ENCODE assay signal across 13 mouse cellular contexts in the genomic region with DNA sequence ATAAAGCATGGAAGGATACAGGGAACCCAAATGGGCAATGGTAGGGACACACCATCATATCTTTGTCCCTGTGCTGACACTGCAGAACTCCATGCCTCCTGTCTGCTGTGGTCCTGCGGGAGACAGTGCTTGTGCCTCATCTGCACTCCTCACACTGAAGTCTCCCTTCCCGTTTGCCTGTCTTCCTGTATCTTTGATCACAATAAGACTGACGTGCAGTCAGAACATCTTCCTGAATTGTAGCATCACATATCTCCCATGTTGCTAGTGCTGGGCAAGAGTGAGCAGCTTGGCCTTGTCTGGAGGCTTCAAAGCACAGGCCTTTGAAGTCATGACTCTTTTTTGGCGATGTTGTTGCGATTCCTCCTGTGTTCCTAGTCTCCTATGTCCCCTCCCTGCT.
DNase-seq lines count a peak whose midpoint lies in the region; ATAC-seq lines count a peak whose summit lies in the region.
"Had no signal": no experiment of that assay in that cellular context is flagged by ENCODE, and none has a peak within 500 bp of the region (broad histone marks: within the 10 kb centered on the region; RNA-seq: fewer than 3 reads in every experiment).

No protein-coding gene starts in this region.

- DNase-seq in forebrain, embryonic 10.5 days (ENCODE audit: extremely low spot score, low spot score): no peak
- DNase-seq in neural tube, embryonic 11.5 days (ENCODE audit: low spot score): no peak
- no peak for DNase-seq in neural tube, embryonic 10.5 days (ENCODE audit: extremely low spot score, low spot score)
- no peak for DNase-seq in lung, postnatal 36 days
- no peak for DNase-seq in cerebellum, adult 8-10 months
- DNase-seq in kidney, adult 11 months: no peak
- DNase-seq: adrenal gland, postnatal 14 days; heart, adult 18-20 months; kidney, adult 9 months had no signal

- no peak overlapping the region for H3K4me2 ChIP-seq in forebrain, embryonic 12.5 days
- no peak overlapping the region for H3K4me2 ChIP-seq in neural tube, embryonic 11.5 days (ENCODE audit: low read depth)
- H3K4me2 ChIP-seq in midbrain, embryonic 15.5 days: no peak overlapping the region
- H3K4me2 ChIP-seq: limb, embryonic 13.5 days had no signal

- no peaks in the 10 kb centered on the region for H3K27me3 ChIP-seq in forebrain, embryonic 12.5 days
- no peaks in the 10 kb centered on the region for H3K27me3 ChIP-seq in forebrain, embryonic 10.5 days (ENCODE audit: poor library complexity, severe bottlenecking)
- H3K27me3 ChIP-seq in neural tube, embryonic 11.5 days (ENCODE audit: control insufficient read depth, insufficient read depth, low read length): no peaks in the 10 kb centered on the region
- H3K27me3 ChIP-seq in midbrain, embryonic 15.5 days (replicated peaks): no peaks in the 10 kb centered on the region
- H3K27me3 ChIP-seq: limb, embryonic 13.5 days had no signal

- WGBS in forebrain, embryonic 12.5 days: 77% methylated on average over 5 of the region's 5 CpGs
- WGBS in forebrain, embryonic 10.5 days: 81% methylated on average over 5 of the region's 5 CpGs
- 79% methylated on average over 5 of the region's 5 CpGs for WGBS in neural tube, embryonic 11.5 days
- WGBS in midbrain, embryonic 15.5 days: 55% methylated on average over 5 of the region's 5 CpGs

- peak overlapping the region; percentile 44; the same call in 1 of the 2 replicates for H3K27ac ChIP-seq in forebrain, embryonic 12.5 days
- no peak overlapping the region for H3K27ac ChIP-seq in forebrain, embryonic 10.5 days
- peak overlapping the region; percentile 62 for H3K27ac ChIP-seq in neural tube, embryonic 11.5 days (ENCODE audit: low read depth, low read length)
- H3K27ac ChIP-seq in midbrain, embryonic 15.5 days: peak overlapping the region; percentile 51
- H3K27ac ChIP-seq: embryonic facial prominence, embryonic 10.5 days; limb, embryonic 13.5 days had no signal

- H3K36me3 ChIP-seq in forebrain, embryonic 12.5 days (replicated peaks): no peaks in the 10 kb centered on the region
- H3K36me3 ChIP-seq in forebrain, embryonic 10.5 days (replicated peaks): no peaks in the 10 kb centered on the region
- H3K36me3 ChIP-seq in neural tube, embryonic 11.5 days (ENCODE audit: control insufficient read depth, insufficient read depth, low read length): no peaks in the 10 kb centered on the region
- no peaks in the 10 kb centered on the region for H3K36me3 ChIP-seq in midbrain, embryonic 15.5 days (replicated peaks)
- H3K36me3 ChIP-seq: embryonic facial prominence, embryonic 10.5 days; limb, embryonic 13.5 days had no signal

- no peak overlapping the region for H3K4me3 ChIP-seq in forebrain, embryonic 12.5 days (replicated peaks)
- no peak overlapping the region for H3K4me3 ChIP-seq in forebrain, embryonic 10.5 days
- H3K4me3 ChIP-seq in neural tube, embryonic 11.5 days (ENCODE audit: low read depth, low read length): no peak overlapping the region
- no peak overlapping the region for H3K4me3 ChIP-seq in midbrain, embryonic 15.5 days
- H3K4me3 ChIP-seq: embryonic facial prominence, embryonic 10.5 days; limb, embryonic 13.5 days had no signal

- H3K9ac ChIP-seq in forebrain, embryonic 12.5 days: no peak overlapping the region
- H3K9ac ChIP-seq in neural tube, embryonic 11.5 days (ENCODE audit: low read length): no peak overlapping the region
- no peak overlapping the region for H3K9ac ChIP-seq in midbrain, embryonic 15.5 days
- H3K9ac ChIP-seq: limb, embryonic 13.5 days had no signal

- H3K9me3 ChIP-seq in forebrain, embryonic 12.5 days: no peaks in the 10 kb centered on the region
- no peaks in the 10 kb centered on the region for H3K9me3 ChIP-seq in forebrain, embryonic 10.5 days
- H3K9me3 ChIP-seq in neural tube, embryonic 11.5 days (ENCODE audit: control insufficient read depth, low read length): no peaks in the 10 kb centered on the region
- no peaks in the 10 kb centered on the region for H3K9me3 ChIP-seq in midbrain, embryonic 15.5 days
- H3K9me3 ChIP-seq: embryonic facial prominence, embryonic 10.5 days; limb, embryonic 13.5 days had no signal

- peaks cover 33% of the 10 kb centered on the region for H3K4me1 ChIP-seq in forebrain, embryonic 12.5 days
- peaks cover 14% of the 10 kb centered on the region for H3K4me1 ChIP-seq in forebrain, embryonic 10.5 days
- H3K4me1 ChIP-seq in neural tube, embryonic 11.5 days (ENCODE audit: control insufficient read depth, insufficient read depth, low read length): peaks cover 16% of the 10 kb centered on the region
- H3K4me1 ChIP-seq in midbrain, embryonic 15.5 days: peaks cover 56% of the 10 kb centered on the region

- no peak for ATAC-seq in forebrain, embryonic 12.5 days (ENCODE audit: low FRiP score)
- no peak for ATAC-seq in neural tube, embryonic 11.5 days (ENCODE audit: insufficient read depth, low FRiP score, low TSS enrichment)
- no peak for ATAC-seq in midbrain, embryonic 15.5 days (replicated peaks)
